Mouse (Mus musculus) adrenal gland (tissue): ENCODE results near the gene Lig4.

Experiments
- intact Hi-C: fragments of 180-260 bp; cut with DNase I; formaldehyde crosslinking; loops from one replicate; pipeline ENCODE4 v1.15.1; 2025
- long read RNA-seq, 2 experiments: library from polyadenylated mRNA; unstranded; transcript quantifications; one replicate each; pipeline ENCODE4 v2.0.0; 2020; ENCODE audit warnings: borderline replicate concordance in 1 of 2; ENCODE audit not compliant: insufficient replicate concordance in 1 of 2

Lig4 gene
- long read RNA-seq, experiment 1, full-length matches to known transcripts, result 2 of 2 reads
- long read RNA-seq, experiment 1, partial matches to known transcripts, result 0 of 2 reads
- long read RNA-seq, experiment 1, other reads (novel, unspliced or antisense), result 0 of 2 reads
- long read RNA-seq, experiment 2, full-length matches to known transcripts, result 3 of 5 reads
- long read RNA-seq, experiment 2, partial matches to known transcripts, result 0 of 5 reads
- long read RNA-seq, experiment 2, other reads (novel, unspliced or antisense), result 2 of 5 reads

GRCm38 (mm10) chr8:9977573-9978314, at the start of gene Lig4, which contains the start of gene Abhd13:
Gene Lig4 (minus strand): TSS chr8:9977686.
Gene Abhd13 (plus strand): TSS chr8:9977707.
- intact Hi-C loops, result loop anchor here (5.0 kb wide), 2 partner anchors 325 to 425 kb away; no protein-coding TSS in a partner anchor

GRCm38 (mm10) chr8:10017231-10017630, 39.7 kb upstream of the Lig4 start:
- intact Hi-C loops, result no loop called here

GRCm38 (mm10) chr8:10016252-10016651, 38.8 kb upstream of the Lig4 start:
- intact Hi-C loops, result no loop called here

- intact Hi-C loops, result no loop called here
These were observed 30.2 kb upstream of the Lig4 start for GRCm38 (mm10) chr8:10007660-10008028.

GRCm38 (mm10) chr8:10006986-10007659, 29.6 kb upstream of the Lig4 start:
- intact Hi-C loops, result no loop called here

GRCm38 (mm10) chr8:10006156-10006985, 28.9 kb upstream of the Lig4 start, which contains the start of gene Tnfsf13b:
Gene Tnfsf13b (plus strand): TSS chr8:10006467.
- intact Hi-C loops, result no loop called here

GRCm38 (mm10) chr8:10004115-10004514, 26.6 kb upstream of the Lig4 start:
- intact Hi-C loops, result no loop called here

- intact Hi-C loops, result no loop called here
These were observed 2.7 kb upstream of the Lig4 start for GRCm38 (mm10) chr8:9980188-9980587.

GRCm38 (mm10) chr8:9979746-9980145, 2.3 kb upstream of the Lig4 start:
- intact Hi-C loops, result loop anchor here (5.0 kb wide), 2 partner anchors 323 to 423 kb away; no protein-coding TSS in a partner anchor

- intact Hi-C loops, result loop anchor here (5.0 kb wide), 2 partner anchors 324 to 424 kb away; no protein-coding TSS in a partner anchor
These were observed 1.2 kb upstream of the Lig4 start for GRCm38 (mm10) chr8:9978475-9979230.

- intact Hi-C loops, result loop anchor here (5.0 kb wide), 2 partner anchors 325 to 425 kb away; no protein-coding TSS in a partner anchor
These were observed 470 bp downstream of the Lig4 start for GRCm38 (mm10) chr8:9977016-9977415.

GRCm38 (mm10) chr8:9975898-9976611, 1.4 kb downstream of the Lig4 start:
- intact Hi-C loops, result loop anchor here (5.0 kb wide), 2 partner anchors 326 to 426 kb away; no protein-coding TSS in a partner anchor

GRCm38 (mm10) chr8:9975276-9975675, 2.2 kb downstream of the Lig4 start:
- intact Hi-C loops, result loop anchor here (5.0 kb wide), 2 partner anchors 327 to 427 kb away; no protein-coding TSS in a partner anchor

- intact Hi-C loops, result no loop called here
These were observed 5.6 kb downstream of the Lig4 start for GRCm38 (mm10) chr8:9971866-9972265.

- intact Hi-C loops, result no loop called here
These were observed 17.6 kb downstream of the Lig4 start for GRCm38 (mm10) chr8:9959919-9960318.

GRCm38 (mm10) chr8:9958338-9958737, 19.1 kb downstream of the Lig4 start:
- intact Hi-C loops, result no loop called here

- intact Hi-C loops, result no loop called here
These were observed 28.2 kb downstream of the Lig4 start for GRCm38 (mm10) chr8:9949134-9949890.

- intact Hi-C loops, result loop anchor here (2.0 to 5.0 kb wide), 2 partner anchors 588 to 703 kb away; no protein-coding TSS in a partner anchor
These were observed 41.9 kb downstream of the Lig4 start for GRCm38 (mm10) chr8:9935574-9935973.
